Mouse (Mus musculus): Measurements from ENCODE around the gene Zpld1.

DNA sequence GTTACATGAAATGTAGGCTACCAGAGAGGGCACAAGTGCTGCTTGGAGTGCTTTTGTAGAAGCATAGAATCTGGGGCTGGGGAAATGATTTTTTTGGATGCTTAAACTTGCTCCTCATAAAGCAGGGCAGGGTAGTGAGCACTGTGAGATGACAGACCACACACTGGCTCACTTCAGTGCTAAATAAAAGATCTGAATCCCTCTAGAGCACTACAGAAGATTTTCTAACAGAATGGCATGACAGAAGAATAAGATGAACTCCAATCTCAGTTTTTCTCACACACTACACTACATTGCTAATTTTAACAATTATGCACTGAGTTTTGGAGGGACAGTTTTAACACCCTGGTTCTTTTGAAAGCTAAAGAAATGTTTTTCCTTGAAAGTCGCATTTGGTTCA is 93.8 kb downstream of the Zpld1 start:
- TF ChIP-seq CHD2 (IDR thresholded peaks at IDR 0.05; ENCODE audit: low read depth, low read length), result no peak
- no peak for TF ChIP-seq ZNF384 (IDR thresholded peaks at IDR 0.05; ENCODE audit: low read depth, low read length)
- TF ChIP-seq HCFC1 (IDR thresholded peaks at IDR 0.05; ENCODE audit: borderline replicate concordance, insufficient read depth, low read length), result no peak
- TF ChIP-seq ZC3H11A (IDR thresholded peaks at IDR 0.05; ENCODE audit: borderline replicate concordance, low read depth, low read length), result no peak
